Mouse (Mus musculus) midbrain, embryonic 15.5 days (tissue): Measurements from ENCODE around the gene Gm49318. TPM values are rescaled to one million over a fixed set of nuclear protein-coding genes. Genes with fewer than 3 reads are reported as not detected.
"Not testable (repeated sequence)": the region's sequence is repeated elsewhere in the genome, so short reads cannot be mapped to it uniquely, and the experiment has no call there.

Source experiments
- ATAC-seq: fragments of 200-750 bp; cut with Nextera tagmentation; replicated peaks from 2 replicates; pipeline ENCODE4 v1.8.0; 2017; ENCODE audit warnings: moderate TSS enrichment
- H3K27ac ChIP-seq: fragments of 300-500 bp; sonication (generic); 2 replicates; pipeline ENCODE4 v1.5.1; 2015; ENCODE audit warnings: mild to moderate bottlenecking, inconsistent platforms
- H3K27me3 ChIP-seq: fragments of 300-500 bp; sonication (generic); replicated peaks from 2 replicates; pipeline ENCODE4 v1.6.1; 2015; ENCODE audit warnings: inconsistent platforms
- H3K36me3 ChIP-seq: fragments of 300-500 bp; sonication (generic); replicated peaks from 2 replicates; pipeline ENCODE4 v1.6.1; 2015; ENCODE audit warnings: inconsistent platforms
- H3K4me1 ChIP-seq: fragments of 300-500 bp; sonication (generic); 2 replicates; pipeline ENCODE4 v1.6.1; 2015; ENCODE audit warnings: inconsistent platforms
- H3K4me2 ChIP-seq: fragments of 300-500 bp; sonication (generic); 2 replicates; pipeline ENCODE4 v1.6.1; 2015; ENCODE audit warnings: inconsistent platforms, mild to moderate bottlenecking, moderate library complexity
- H3K4me3 ChIP-seq: fragments of 300-500 bp; sonication (generic); 2 replicates; pipeline ENCODE4 v1.5.1; 2015; ENCODE audit warnings: mild to moderate bottlenecking, inconsistent platforms
- H3K9ac ChIP-seq: fragments of 300-500 bp; sonication (generic); 2 replicates; pipeline ENCODE4 v1.6.1; 2015; ENCODE audit warnings: mild to moderate bottlenecking, inconsistent platforms
- H3K9me3 ChIP-seq: fragments of 300-500 bp; sonication (generic); 2 replicates; pipeline ENCODE4 v1.6.1; 2016; ENCODE audit warnings: inconsistent platforms
- WGBS: fragments of 180-500 bp; shearing (Covaris S2); methylation state at CpG from one replicate; pipeline ENCODE4 v1.1.7; 2015; ENCODE audit warnings: mixed read lengths; 5-methylcytosine and 5-hydroxymethylcytosine counted together
- polyA plus RNA-seq: library from polyadenylated mRNA; unstranded; fragments of >200 nt; fragmentation: Nextera tagmentation; extraction: Ambion mirVana; gene quantifications from 2 replicates; pipeline ENCODE4 v1.2.1, GENCODE M21; 2015

The Gm49318 gene
- polyA plus RNA-seq, 1 experiment from 2014 or later: not detected

GRCm38 (mm10) chr9:22089986-22090385 is 18.9 kb upstream of the Gm49318 start:
- Histone ChIP-seq H3K36me3 (no peaks in the 10 kb centered on the region), H3K9ac (no peak overlapping the region), H3K27me3 (no peaks in the 10 kb centered on the region), H3K4me1 (peaks cover 7% of the 10 kb centered on the region), H3K9me3 (no peaks in the 10 kb centered on the region), H3K4me2 (no peak overlapping the region), H3K4me3 (no peak overlapping the region), H3K27ac (no peak overlapping the region)
- no peak for ATAC-seq
- 81% methylated on average over 7 of the region's 7 CpGs for WGBS

DNA sequence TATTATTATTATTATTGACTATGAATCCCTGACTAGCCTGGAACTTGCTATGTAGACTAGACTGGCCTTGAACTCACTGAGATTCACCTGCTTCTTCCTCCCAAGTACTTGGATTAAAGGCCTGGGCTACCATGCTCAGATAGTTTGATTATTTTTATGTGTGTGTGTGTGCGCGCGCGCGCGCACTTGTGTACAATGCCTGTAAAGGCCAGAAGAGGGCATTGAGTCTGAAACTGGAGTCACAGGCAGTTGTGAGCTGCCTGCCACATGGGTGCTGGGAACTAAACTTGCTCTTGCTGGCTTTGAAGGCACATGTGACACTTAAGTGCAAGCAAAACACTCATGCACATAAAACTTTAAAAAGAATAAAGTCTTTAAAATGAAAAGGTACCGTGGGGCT is 18.2 kb upstream of the Gm49318 start:
- H3K9ac ChIP-seq: no peak overlapping the region
- no peaks in the 10 kb centered on the region for H3K9me3 ChIP-seq
- no peaks in the 10 kb centered on the region for H3K27me3 ChIP-seq
- peaks cover 13% of the 10 kb centered on the region for H3K4me1 ChIP-seq
- H3K4me3 ChIP-seq: no peak overlapping the region
- 96% methylated on average over 7 of the region's 7 CpGs for WGBS
- H3K27ac ChIP-seq: no peak overlapping the region
- no peaks in the 10 kb centered on the region for H3K36me3 ChIP-seq
- H3K4me2 ChIP-seq: no peak overlapping the region
- ATAC-seq: no peak

DNA sequence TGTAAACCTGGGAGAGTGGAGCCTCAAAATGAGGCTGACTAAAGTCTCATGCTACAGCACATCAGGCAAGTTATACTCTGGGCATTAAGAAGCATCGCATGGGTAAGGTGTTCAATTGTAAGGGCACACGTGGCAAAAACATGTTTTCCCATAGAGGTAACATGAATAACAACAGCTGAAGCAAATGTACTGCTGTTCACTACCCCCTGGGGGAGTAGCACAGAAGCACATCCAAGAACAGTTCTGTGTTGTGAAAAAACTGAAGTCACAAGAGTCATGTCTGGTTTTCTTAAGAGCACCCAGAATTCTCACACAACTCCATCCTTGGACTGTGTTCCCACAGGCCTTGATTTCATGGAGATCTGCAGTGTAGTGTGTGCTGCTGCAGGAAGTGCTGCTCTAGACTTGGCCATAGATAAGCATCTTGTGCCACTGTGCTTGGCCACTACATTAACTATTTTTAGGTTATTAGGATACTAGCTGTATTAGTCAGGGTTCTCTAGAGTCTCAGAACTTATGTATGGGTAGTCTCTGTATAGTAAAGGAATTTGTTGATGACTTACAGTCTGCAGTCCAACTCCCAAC is 16.1 kb upstream of the Gm49318 start:
- WGBS: 86% methylated on average over 2 of the region's 2 CpGs
- ATAC-seq: no peak
- H3K9ac ChIP-seq: no peak overlapping the region
- no peaks in the 10 kb centered on the region for H3K9me3 ChIP-seq
- H3K36me3 ChIP-seq: no peaks in the 10 kb centered on the region
- H3K27me3 ChIP-seq: no peaks in the 10 kb centered on the region
- H3K4me1 ChIP-seq: peaks cover 20% of the 10 kb centered on the region
- H3K4me3 ChIP-seq: no peak overlapping the region
- H3K4me2 ChIP-seq: no peak overlapping the region
- H3K27ac ChIP-seq: no peak overlapping the region

DNA sequence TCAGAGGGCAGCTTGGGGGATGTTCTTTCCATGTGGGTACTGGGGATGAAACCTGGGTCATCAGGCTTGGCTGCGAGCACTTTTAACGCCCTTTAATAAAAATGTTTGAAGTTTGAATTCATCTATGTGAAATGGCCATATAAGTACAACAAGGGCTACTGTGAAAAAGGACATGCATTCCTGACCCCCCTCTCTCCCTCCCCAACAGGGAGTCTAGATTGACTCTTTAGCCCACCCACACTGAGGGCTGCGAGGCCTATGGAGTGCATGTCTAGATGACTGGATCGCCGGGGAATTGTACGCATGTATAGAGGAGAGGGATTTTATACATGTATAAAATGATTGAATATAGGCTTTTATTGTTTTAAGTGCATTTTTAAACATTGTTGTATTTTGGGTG is 15.0 kb upstream of the Gm49318 start:
- H3K27me3 ChIP-seq: no peaks in the 10 kb centered on the region
- H3K4me2 ChIP-seq: peak overlapping the region; percentile 65
- H3K9ac ChIP-seq: peak overlapping the region; percentile 62
- no peaks in the 10 kb centered on the region for H3K36me3 ChIP-seq
- H3K4me3 ChIP-seq: peak overlapping the region; percentile 76
- peak overlapping the region; percentile 78; the same call in 1 of the 2 replicates for H3K27ac ChIP-seq
- no peak for ATAC-seq
- WGBS: 83% methylated on average over 6 of the region's 6 CpGs
- peaks cover 20% of the 10 kb centered on the region for H3K4me1 ChIP-seq
- H3K9me3 ChIP-seq: no peaks in the 10 kb centered on the region

DNA sequence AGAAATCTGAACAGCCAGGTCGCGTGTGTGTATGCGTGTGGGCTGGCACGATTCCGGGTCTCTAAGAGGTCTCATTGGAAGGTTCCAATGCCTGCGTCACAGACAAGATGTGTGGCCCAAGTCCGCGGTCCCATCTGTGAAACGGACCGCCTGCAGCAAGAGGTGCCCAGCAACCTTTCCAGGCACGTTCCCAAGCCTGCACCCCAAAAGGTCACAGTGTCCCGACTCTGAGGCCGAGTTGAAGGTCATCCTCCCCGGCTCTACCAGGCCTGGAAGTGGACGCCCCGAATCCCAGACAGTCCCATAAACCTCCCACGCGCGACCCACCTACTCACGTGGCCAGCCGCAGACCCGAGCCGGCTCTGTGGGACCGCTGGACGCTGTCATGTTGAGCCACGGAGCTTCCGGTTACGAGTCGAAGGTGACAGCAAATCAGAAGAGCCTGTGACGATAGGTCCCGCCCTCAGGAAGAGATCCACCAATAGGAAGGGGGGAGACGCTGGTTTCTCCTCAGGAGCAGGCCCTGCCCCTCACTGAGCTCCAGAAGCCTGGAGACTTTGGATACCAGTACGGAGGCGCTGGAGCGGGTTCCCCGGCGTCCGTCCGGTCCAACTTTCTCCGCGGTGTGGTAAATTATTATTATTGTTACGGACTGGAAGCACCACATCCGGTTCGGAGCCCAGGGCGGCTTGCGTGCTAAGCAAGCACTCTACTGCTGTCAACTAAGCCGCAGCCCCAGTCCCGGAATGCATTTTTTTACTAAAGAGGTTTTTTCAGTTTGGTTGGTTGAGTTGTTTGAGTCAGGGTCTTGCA is 14.2 kb upstream of the Gm49318 start, which contains the start of gene Ecsit:
TSS of gene Ecsit (minus strand) at position 417 of the 813 bp plus-strand sequence.
- Histone ChIP-seq H3K36me3 (no peaks in the 10 kb centered on the region), H3K9ac (peak within 1 kb of the TSS; percentile 62), H3K9me3 (no peaks in the 10 kb centered on the region), H3K4me2 (peak within 1 kb of the TSS; percentile 65), H3K27ac (peak within 1 kb of the TSS; percentile 78), H3K27me3 (no peaks in the 10 kb centered on the region), H3K4me1 (peaks cover 20% of the 10 kb centered on the region), H3K4me3 (peak within 1 kb of the TSS; percentile 76)
- peak; percentile 99 for ATAC-seq
- under 1% methylated on average over 48 of the region's 48 CpGs for WGBS

DNA sequence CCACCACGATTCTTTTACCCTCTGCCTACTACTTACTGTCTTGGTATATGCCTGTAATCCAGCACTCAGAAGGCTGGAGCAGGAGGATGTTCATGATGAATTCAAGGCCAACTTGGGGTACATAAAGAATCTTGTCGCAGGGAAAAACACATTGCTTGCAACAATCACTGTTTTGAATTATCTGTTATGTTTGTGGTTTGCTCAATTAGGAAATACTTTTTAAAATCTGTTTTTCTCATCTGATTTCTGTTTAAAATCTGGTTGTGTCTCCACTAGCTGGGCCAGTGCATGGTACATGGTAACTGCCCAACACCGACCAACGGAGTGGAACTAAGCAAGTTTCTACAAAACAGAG is 13.6 kb upstream of the Gm49318 start:
- H3K36me3 ChIP-seq: no peaks in the 10 kb centered on the region
- H3K4me3 ChIP-seq: peak overlapping the region; percentile 76
- 33% methylated on average over 4 of the region's 4 CpGs for WGBS
- no peaks in the 10 kb centered on the region for H3K9me3 ChIP-seq
- peaks cover 20% of the 10 kb centered on the region for H3K4me1 ChIP-seq
- H3K4me2 ChIP-seq: peak overlapping the region; percentile 65
- peak overlapping the region; percentile 78 for H3K27ac ChIP-seq
- no peak for ATAC-seq
- H3K27me3 ChIP-seq: no peaks in the 10 kb centered on the region
- H3K9ac ChIP-seq: peak overlapping the region; percentile 62

DNA sequence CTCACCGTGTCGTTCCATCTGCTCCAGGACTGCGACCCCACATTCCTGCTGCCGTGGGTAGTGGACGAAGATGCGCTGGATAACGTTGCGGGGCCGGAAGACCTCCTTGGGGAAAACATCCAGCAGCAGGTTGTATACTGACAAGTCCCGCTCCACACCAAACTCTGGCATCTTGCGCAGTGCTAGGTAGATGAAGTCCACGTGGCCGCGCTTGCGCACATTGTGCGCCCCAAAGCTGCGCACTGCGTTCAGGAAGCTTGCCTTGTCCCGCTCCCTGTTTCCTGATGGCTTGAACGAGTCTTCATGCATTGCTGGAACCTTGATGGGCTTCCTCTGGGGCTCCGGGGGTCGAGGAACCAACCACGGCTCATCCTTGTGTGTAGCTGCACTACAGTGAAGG is 5.2 kb upstream of the Gm49318 start:
- WGBS: 93% methylated on average over 23 of the region's 23 CpGs

GRCm38 (mm10) chr9:22075778-22076177 is 4.7 kb upstream of the Gm49318 start:
- not testable (repeated sequence) for H3K27me3 ChIP-seq, H3K9ac ChIP-seq, H3K36me3 ChIP-seq, H3K4me2 ChIP-seq, H3K4me1 ChIP-seq, ATAC-seq, H3K9me3 ChIP-seq, H3K4me3 ChIP-seq, H3K27ac ChIP-seq
- 83% methylated on average over 5 of the region's 5 CpGs for WGBS

More for the DNA sequence above, 5.2 kb upstream of the Gm49318 start:
- no peak overlapping the region for H3K27ac ChIP-seq
- no peak for ATAC-seq
- no peak overlapping the region for H3K4me3 ChIP-seq
- no peaks in the 10 kb centered on the region for H3K27me3 ChIP-seq
- peaks cover 9% of the 10 kb centered on the region for H3K4me1 ChIP-seq
- H3K9me3 ChIP-seq: no peaks in the 10 kb centered on the region
- peaks cover 6% of the 10 kb centered on the region; the same call in 1 of the 2 replicates for H3K36me3 ChIP-seq
- no peak overlapping the region for H3K9ac ChIP-seq
- H3K4me2 ChIP-seq: no peak overlapping the region

DNA sequence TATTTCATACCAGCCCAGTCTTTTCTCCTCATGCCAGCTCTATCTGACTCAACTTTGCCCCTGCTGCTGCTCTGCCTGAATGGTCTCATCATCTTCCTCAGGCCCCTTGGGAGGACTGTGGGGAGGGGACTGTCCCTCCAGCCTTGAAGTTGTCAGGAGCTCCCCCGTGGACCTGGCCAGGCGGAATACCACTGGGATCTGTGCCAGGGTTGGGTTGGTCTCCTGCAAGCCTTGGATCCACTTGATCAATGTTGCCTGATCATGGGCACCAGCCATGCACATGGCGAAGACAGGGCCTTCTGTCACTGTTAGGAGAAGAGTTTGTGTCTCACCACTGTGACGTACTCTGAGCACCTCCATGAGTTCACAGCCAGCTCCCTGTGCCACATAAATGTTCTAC is 1.2 kb upstream of the Gm49318 start:
- WGBS: 98% methylated on average over 4 of the region's 4 CpGs
- peaks cover 25% of the 10 kb centered on the region for H3K4me1 ChIP-seq
- H3K9me3 ChIP-seq: no peaks in the 10 kb centered on the region
- H3K9ac ChIP-seq: no peak overlapping the region
- no peak overlapping the region for H3K4me2 ChIP-seq
- peaks cover 10% of the 10 kb centered on the region; the same call in 1 of the 2 replicates for H3K36me3 ChIP-seq
- ATAC-seq: no peak
- no peak overlapping the region for H3K4me3 ChIP-seq
- no peak overlapping the region for H3K27ac ChIP-seq
- no peaks in the 10 kb centered on the region for H3K27me3 ChIP-seq

DNA sequence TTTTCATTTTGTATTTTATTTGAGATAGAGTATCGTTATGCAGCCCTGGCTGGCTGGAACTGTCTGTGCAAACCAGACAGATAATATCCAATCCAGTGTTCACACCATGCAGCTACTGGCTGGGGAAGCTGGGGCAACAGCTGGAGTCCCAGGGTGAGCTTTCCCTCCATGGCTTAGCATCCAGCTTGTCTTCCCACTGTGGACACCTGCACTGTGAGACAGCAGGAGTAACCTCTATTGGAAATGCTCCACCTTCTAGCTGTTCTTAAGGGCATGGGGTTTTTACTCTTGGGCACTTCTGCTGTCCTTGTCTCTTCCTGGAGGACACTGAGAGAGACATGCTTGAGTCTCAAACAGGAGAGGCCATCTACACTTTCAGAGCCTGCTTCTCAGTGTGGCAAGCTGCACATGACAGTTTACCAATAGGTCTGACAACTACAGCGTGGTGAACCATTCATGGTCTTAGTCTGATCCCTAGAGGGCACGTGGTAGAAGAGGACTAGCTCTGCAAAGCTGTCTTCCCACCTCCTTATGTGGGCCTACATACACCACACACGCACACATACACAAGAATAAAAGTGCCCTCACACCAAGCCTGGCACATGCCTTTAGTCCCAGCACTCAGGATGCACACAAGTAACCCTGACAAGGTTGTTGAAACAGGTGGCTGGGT is 1.0 kb downstream of the Gm49318 start:
- ATAC-seq: peak; percentile 26; the same call in 1 of the 2 replicates
- peaks cover 25% of the 10 kb centered on the region for H3K4me1 ChIP-seq
- peak overlapping the region; percentile 63 for H3K4me2 ChIP-seq
- H3K4me3 ChIP-seq: peak overlapping the region; percentile 92
- no peaks in the 10 kb centered on the region for H3K27me3 ChIP-seq
- peaks cover 15% of the 10 kb centered on the region for H3K36me3 ChIP-seq
- peak overlapping the region; percentile 99 for H3K27ac ChIP-seq
- WGBS: 69% methylated on average over 4 of the region's 4 CpGs
- H3K9ac ChIP-seq: peak overlapping the region; percentile 89
- no peaks in the 10 kb centered on the region for H3K9me3 ChIP-seq

GRCm38 (mm10) chr9:22067195-22067594 is 3.9 kb downstream of the Gm49318 start:
- ATAC-seq: no peak
- H3K36me3 ChIP-seq: peaks cover 33% of the 10 kb centered on the region
- no peak overlapping the region for H3K27ac ChIP-seq
- H3K9me3 ChIP-seq: no peaks in the 10 kb centered on the region
- H3K4me1 ChIP-seq: peaks cover 24% of the 10 kb centered on the region
- H3K9ac ChIP-seq: no peak overlapping the region
- 84% methylated on average over 5 of the region's 5 CpGs for WGBS
- H3K4me2 ChIP-seq: no peak overlapping the region
- no peak overlapping the region for H3K4me3 ChIP-seq
- no peaks in the 10 kb centered on the region for H3K27me3 ChIP-seq

- Histone ChIP-seq H3K9ac (no peak overlapping the region), H3K36me3 (peaks cover 33% of the 10 kb centered on the region), H3K9me3 (no peaks in the 10 kb centered on the region), H3K27me3 (no peaks in the 10 kb centered on the region), H3K27ac (no peak overlapping the region), H3K4me3 (no peak overlapping the region), H3K4me1 (peaks cover 18% of the 10 kb centered on the region), H3K4me2 (no peak overlapping the region)
- ATAC-seq: no peak
- WGBS: 74% methylated on average over 3 of the region's 3 CpGs
Measured at GRCm38 (mm10) chr9:22066433-22066832, 4.6 kb downstream of the Gm49318 start.
